Comparison of ENCODE assay signal across 19 mouse cellular contexts in genomic region chr2:157300051-157300450, GRCm38 (mm10). TPM values are rescaled to one million over a fixed set of nuclear protein-coding genes. Genes with fewer than 3 reads are reported as not detected.
"Had no signal": no experiment of that assay in that cellular context is flagged by ENCODE, and none has a peak within 500 bp of the region (broad histone marks: within the 10 kb centered on the region; RNA-seq: fewer than 3 reads in every experiment).

No protein-coding gene starts in this region.

- H3K4me1 ChIP-seq: limb, embryonic 15.5 days; liver, embryonic 15.5 days; midbrain, embryonic 10.5 days had no signal

- H3K27ac ChIP-seq: kidney, embryonic 15.5 days; layer of hippocampus, adult 2 months; limb, embryonic 15.5 days; liver, embryonic 15.5 days; midbrain, embryonic 10.5 days; neural tube, embryonic 15.5 days had no signal

- H3K9ac ChIP-seq: kidney, embryonic 15.5 days; limb, embryonic 15.5 days; liver, embryonic 15.5 days; lung, embryonic 14.5 days; neural tube, embryonic 15.5 days had no signal

- DNase-seq: kidney, adult 2 months; kidney, postnatal 25 days; left cerebral cortex, postnatal 4 days; lung, embryonic 14.5 days; lung, postnatal 10 days; lung, postnatal 4 days; midbrain, embryonic 14.5 days; right cerebral cortex, adult 18-20 months; right cerebral cortex, postnatal 25 days; thymus, adult 2 months; thymus, postnatal 36 days had no signal

- H3K4me3 ChIP-seq: kidney, embryonic 15.5 days; layer of hippocampus, adult 2 months; limb, embryonic 15.5 days; liver, embryonic 15.5 days; midbrain, embryonic 10.5 days; myocyte; neural tube, embryonic 15.5 days had no signal

- H3K9me3 ChIP-seq: kidney, embryonic 15.5 days; limb, embryonic 15.5 days; liver, embryonic 15.5 days; midbrain, embryonic 10.5 days; neural tube, embryonic 15.5 days had no signal

- H3K27me3 ChIP-seq: kidney, embryonic 15.5 days; limb, embryonic 15.5 days; liver, embryonic 15.5 days; neural tube, embryonic 15.5 days had no signal

- H3K4me2 ChIP-seq: kidney, embryonic 15.5 days; limb, embryonic 15.5 days; liver, embryonic 15.5 days; lung, embryonic 14.5 days; neural tube, embryonic 15.5 days had no signal

RNA-seq across cellular contexts. Expression of gene Ghrh, which starts 47.3 kb away (rescaled TPM):
- polyA plus RNA-seq: kidney, adult 2 months; limb, embryonic 15.5 days; lung, embryonic 14.5 days; myocyte; neural tube, embryonic 11.5 days had no signal
